9 mouse cellular contexts compared by ENCODE assay signal in the genomic region with DNA sequence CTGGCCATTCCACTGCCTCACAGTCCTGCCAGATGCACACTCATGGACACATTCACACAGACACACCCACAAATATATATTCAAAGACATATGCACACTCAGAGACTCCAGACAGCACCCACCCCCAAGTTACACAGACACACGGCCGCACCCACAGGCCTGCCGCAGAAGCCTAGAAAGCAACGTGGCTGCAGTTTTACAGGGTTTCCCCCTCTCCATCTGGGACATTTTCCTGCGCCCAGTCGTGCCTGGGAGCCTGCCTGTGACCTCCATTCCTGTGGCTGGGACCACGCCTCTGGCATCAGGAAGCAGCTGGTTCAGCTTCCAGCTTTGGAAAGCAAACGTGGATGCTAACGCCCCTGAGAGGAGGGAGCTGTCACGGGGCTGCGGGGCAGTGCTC. TPM values are rescaled to one million over a fixed set of nuclear protein-coding genes. Genes with fewer than 3 reads are reported as not detected.
DNase-seq lines count a peak whose midpoint lies in the region; ATAC-seq and TF ChIP-seq lines count a peak whose summit lies in the region.
"Had no signal": no experiment of that assay in that cellular context is flagged by ENCODE, and none has a peak within 500 bp of the region (broad histone marks: within the 10 kb centered on the region; RNA-seq: fewer than 3 reads in every experiment).

No protein-coding gene starts in this region.

- WGBS in kidney, embryonic 14.5 days = 24% methylated on average over 11 of the region's 11 CpGs
- 19% methylated on average over 11 of the region's 11 CpGs for WGBS in intestine, postnatal 0 days

- no peak for DNase-seq in kidney, adult 9 months
- DNase-seq in embryo, embryonic 11 days = peak; percentile 44
- peak; percentile 58 for DNase-seq in lung, postnatal 36 days
- DNase-seq in cerebellum, postnatal 36 days = no peak
- DNase-seq in thymus, adult 18-20 months = no peak
- DNase-seq: heart, adult 2 months; thymus, adult 2 months had no signal

- no peaks in the 10 kb centered on the region for H3K27me3 ChIP-seq in kidney, embryonic 14.5 days (ENCODE audit: control insufficient read depth, insufficient read depth, low read length)
- no peaks in the 10 kb centered on the region for H3K27me3 ChIP-seq in intestine, postnatal 0 days (replicated peaks; ENCODE audit: control insufficient read depth, insufficient read depth, low read length)

- H3K4me2 ChIP-seq in kidney, embryonic 14.5 days (replicated peaks; ENCODE audit: low read depth, low read length) = no peak overlapping the region
- H3K4me2 ChIP-seq in intestine, postnatal 0 days (replicated peaks; ENCODE audit: low read depth) = no peak overlapping the region

- H3K9ac ChIP-seq in kidney, embryonic 14.5 days (ENCODE audit: low read depth, low read length) = peak overlapping the region; percentile 20; the same call in 1 of the 2 replicates
- H3K9ac ChIP-seq in intestine, postnatal 0 days (ENCODE audit: low read depth, low read length) = no peak overlapping the region

- no peak for ATAC-seq in kidney, embryonic 14.5 days (ENCODE audit: low FRiP score, low TSS enrichment)
- ATAC-seq in intestine, postnatal 0 days = peak; percentile 38; the same call in 1 of the 2 replicates

- H3K4me1 ChIP-seq in kidney, embryonic 14.5 days (ENCODE audit: control insufficient read depth, insufficient read depth, low read length) = peaks cover 46% of the 10 kb centered on the region
- H3K4me1 ChIP-seq in intestine, postnatal 0 days (replicated peaks; ENCODE audit: control insufficient read depth, insufficient read depth, low read length) = no peaks in the 10 kb centered on the region

- TF ChIP-seq CTCF in intestine, postnatal 0 days (IDR thresholded peaks at IDR 0.05; ENCODE audit: low read depth) = no peak

- no peak overlapping the region for H3K27ac ChIP-seq in kidney, embryonic 14.5 days (ENCODE audit: low read depth, low read length)
- H3K27ac ChIP-seq in intestine, postnatal 0 days (ENCODE audit: low read depth, low read length) = no peak overlapping the region
- H3K27ac ChIP-seq: heart, adult 2 months had no signal

- H3K4me3 ChIP-seq in kidney, embryonic 14.5 days (ENCODE audit: low read length) = no peak overlapping the region
- H3K4me3 ChIP-seq in intestine, postnatal 0 days (ENCODE audit: low read depth, low read length) = no peak overlapping the region
- H3K4me3 ChIP-seq: heart, adult 2 months had no signal

- no peaks in the 10 kb centered on the region for H3K36me3 ChIP-seq in kidney, embryonic 14.5 days (ENCODE audit: control insufficient read depth, insufficient read depth, low read length)
- H3K36me3 ChIP-seq in intestine, postnatal 0 days (ENCODE audit: control insufficient read depth, insufficient read depth) = no peaks in the 10 kb centered on the region

- H3K9me3 ChIP-seq in kidney, embryonic 14.5 days (ENCODE audit: control insufficient read depth, low read length) = no peaks in the 10 kb centered on the region
- H3K9me3 ChIP-seq in intestine, postnatal 0 days (ENCODE audit: control insufficient read depth) = no peaks in the 10 kb centered on the region

RNA-seq across cellular contexts. Expression of a gene that starts 46.2 kb away (rescaled TPM):
- polyA plus RNA-seq in kidney, embryonic 14.5 days (2014; fragmentation: Nextera tagmentation; extraction: Ambion mirVana) = 9.6 and 15.8 TPM in 2 replicates
- polyA plus RNA-seq in intestine, postnatal 0 days (2015; fragmentation: Nextera tagmentation; extraction: Ambion mirVana) = 9.7 and 10.8 TPM in 2 replicates

Comparison
In these comparisons a context has a peak if more than half of its experiments do, and no peak if none do; other contexts are left out.
1. DNase-seq: peak in embryo, embryonic 11 days (single experiment) and lung, postnatal 36 days (single experiment); none in kidney, adult 9 months (single experiment), cerebellum, postnatal 36 days (0 of 2) and thymus, adult 18-20 months (0 of 2).